Mouse (Mus musculus): ENCODE measurements around the gene Mpg. TPM values are rescaled to one million over a fixed set of nuclear protein-coding genes. Genes with fewer than 3 reads are reported as not detected.

The Mpg gene
- polyA plus RNA-seq, 1 experiment: 21.0 TPM

GRCm38 (mm10) chr11:32228292-32228845 lies 2.1 kb downstream of the Mpg start:
- 97% methylated on average over 3 of the region's 3 CpGs for WGBS

GRCm38 (mm10) chr11:32230220-32230619 lies 3.9 kb downstream of the Mpg start:
- Histone ChIP-seq H3K27ac (ENCODE audit: control insufficient read depth, insufficient read depth, low read length) (no peak overlapping the region), H3K27me3 (ENCODE audit: control insufficient read depth, insufficient read depth, low read length) (no peaks in the 10 kb centered on the region), H3K4me3 (ENCODE audit: control insufficient read depth, insufficient read depth, low read length) (no peak overlapping the region), H3K36me3 (ENCODE audit: control insufficient read depth, insufficient read depth, low read length) (peaks cover 22% of the 10 kb centered on the region; the same call in 1 of the 2 replicates), H3K4me1 (replicated peaks; ENCODE audit: control insufficient read depth, insufficient read depth, low read length) (peaks cover 14% of the 10 kb centered on the region)
- no peak for DNase-seq
- no peak for TF ChIP-seq CTCF (IDR thresholded peaks at IDR 0.05; ENCODE audit: borderline replicate concordance, control insufficient read depth, extremely low read depth, insufficient read depth, low read length, poor library complexity)
- no peak for TF ChIP-seq POLR2A (IDR thresholded peaks at IDR 0.05; ENCODE audit: control insufficient read depth, extremely low read depth, insufficient read depth, low read length, poor library complexity)
- 93% methylated on average over 4 of the region's 4 CpGs for WGBS

More at GRCm38 (mm10) chr11:32228292-32228845, 2.1 kb downstream of the Mpg start:
- peaks cover 21% of the 10 kb centered on the region for H3K4me1 ChIP-seq (replicated peaks; ENCODE audit: control insufficient read depth, insufficient read depth, low read length)
- no peak overlapping the region for H3K27ac ChIP-seq (ENCODE audit: control insufficient read depth, insufficient read depth, low read length)
- H3K27me3 ChIP-seq (ENCODE audit: control insufficient read depth, insufficient read depth, low read length): peaks cover 3% of the 10 kb centered on the region; the same call in 1 of the 2 replicates
- DNase-seq: no peak
- H3K36me3 ChIP-seq (ENCODE audit: control insufficient read depth, insufficient read depth, low read length): peaks cover 14% of the 10 kb centered on the region; the same call in 1 of the 2 replicates
- TF ChIP-seq CTCF (IDR thresholded peaks at IDR 0.05; ENCODE audit: borderline replicate concordance, control insufficient read depth, extremely low read depth, insufficient read depth, low read length, poor library complexity) (no peak), POLR2A (IDR thresholded peaks at IDR 0.05; ENCODE audit: control insufficient read depth, extremely low read depth, insufficient read depth, low read length, poor library complexity) (no peak)
- H3K4me3 ChIP-seq (ENCODE audit: control insufficient read depth, insufficient read depth, low read length): no peak overlapping the region

- no peak for DNase-seq
- Histone ChIP-seq H3K27ac (ENCODE audit: control insufficient read depth, insufficient read depth, low read length) (no peak overlapping the region), H3K4me3 (ENCODE audit: control insufficient read depth, insufficient read depth, low read length) (no peak overlapping the region), H3K4me1 (replicated peaks; ENCODE audit: control insufficient read depth, insufficient read depth, low read length) (peaks cover 6% of the 10 kb centered on the region), H3K36me3 (ENCODE audit: control insufficient read depth, insufficient read depth, low read length) (peaks cover 22% of the 10 kb centered on the region; the same call in 1 of the 2 replicates), H3K27me3 (ENCODE audit: control insufficient read depth, insufficient read depth, low read length) (no peaks in the 10 kb centered on the region)
- TF ChIP-seq CTCF (IDR thresholded peaks at IDR 0.05; ENCODE audit: borderline replicate concordance, control insufficient read depth, extremely low read depth, insufficient read depth, low read length, poor library complexity) (no peak), POLR2A (IDR thresholded peaks at IDR 0.05; ENCODE audit: control insufficient read depth, extremely low read depth, insufficient read depth, low read length, poor library complexity) (no peak)
- 77% methylated on average over 2 of the region's 2 CpGs for WGBS
These were observed 4.8 kb downstream of the Mpg start for GRCm38 (mm10) chr11:32231125-32231524.

GRCm38 (mm10) chr11:32232848-32233247 lies 6.5 kb downstream of the Mpg start:
- Histone ChIP-seq H3K36me3 (ENCODE audit: control insufficient read depth, insufficient read depth, low read length) (peaks cover 22% of the 10 kb centered on the region; the same call in 1 of the 2 replicates), H3K4me1 (replicated peaks; ENCODE audit: control insufficient read depth, insufficient read depth, low read length) (no peaks in the 10 kb centered on the region; the same call in 1 of the 2 replicates), H3K4me3 (ENCODE audit: control insufficient read depth, insufficient read depth, low read length) (no peak overlapping the region), H3K27ac (ENCODE audit: control insufficient read depth, insufficient read depth, low read length) (no peak overlapping the region), H3K27me3 (ENCODE audit: control insufficient read depth, insufficient read depth, low read length) (no peaks in the 10 kb centered on the region)
- no peak for DNase-seq
- WGBS: 97% methylated on average over 10 of the region's 10 CpGs
- no peak for TF ChIP-seq CTCF (IDR thresholded peaks at IDR 0.05; ENCODE audit: borderline replicate concordance, control insufficient read depth, extremely low read depth, insufficient read depth, low read length, poor library complexity)
- no peak for TF ChIP-seq POLR2A (IDR thresholded peaks at IDR 0.05; ENCODE audit: control insufficient read depth, extremely low read depth, insufficient read depth, low read length, poor library complexity)

- Histone ChIP-seq H3K36me3 (ENCODE audit: control insufficient read depth, insufficient read depth, low read length) (peaks cover 22% of the 10 kb centered on the region; the same call in 1 of the 2 replicates), H3K27ac (ENCODE audit: control insufficient read depth, insufficient read depth, low read length) (no peak overlapping the region), H3K4me3 (ENCODE audit: control insufficient read depth, insufficient read depth, low read length) (no peak overlapping the region), H3K27me3 (ENCODE audit: control insufficient read depth, insufficient read depth, low read length) (no peaks in the 10 kb centered on the region), H3K4me1 (replicated peaks; ENCODE audit: control insufficient read depth, insufficient read depth, low read length) (no peaks in the 10 kb centered on the region; the same call in 1 of the 2 replicates)
- no peak for TF ChIP-seq CTCF (IDR thresholded peaks at IDR 0.05; ENCODE audit: borderline replicate concordance, control insufficient read depth, extremely low read depth, insufficient read depth, low read length, poor library complexity)
- no peak for TF ChIP-seq POLR2A (IDR thresholded peaks at IDR 0.05; ENCODE audit: control insufficient read depth, extremely low read depth, insufficient read depth, low read length, poor library complexity)
- WGBS: 100% methylated on average over 3 of the region's 3 CpGs
- no peak for DNase-seq
These were observed 7.6 kb downstream of the Mpg start for GRCm38 (mm10) chr11:32233895-32234294.

GRCm38 (mm10) chr11:32234816-32235485 lies 8.6 kb downstream of the Mpg start:
- no peaks in the 10 kb centered on the region; the same call in 1 of the 2 replicates for H3K4me1 ChIP-seq (replicated peaks; ENCODE audit: control insufficient read depth, insufficient read depth, low read length)
- 97% methylated on average over 6 of the region's 6 CpGs for WGBS
- no peaks in the 10 kb centered on the region for H3K27me3 ChIP-seq (ENCODE audit: control insufficient read depth, insufficient read depth, low read length)
- no peak for TF ChIP-seq CTCF (IDR thresholded peaks at IDR 0.05; ENCODE audit: borderline replicate concordance, control insufficient read depth, extremely low read depth, insufficient read depth, low read length, poor library complexity)
- no peak for TF ChIP-seq POLR2A (IDR thresholded peaks at IDR 0.05; ENCODE audit: control insufficient read depth, extremely low read depth, insufficient read depth, low read length, poor library complexity)
- peaks cover 22% of the 10 kb centered on the region; the same call in 1 of the 2 replicates for H3K36me3 ChIP-seq (ENCODE audit: control insufficient read depth, insufficient read depth, low read length)
- no peak overlapping the region for H3K27ac ChIP-seq (ENCODE audit: control insufficient read depth, insufficient read depth, low read length)
- no peak overlapping the region for H3K4me3 ChIP-seq (ENCODE audit: control insufficient read depth, insufficient read depth, low read length)
- no peak for DNase-seq
